Mouse (Mus musculus) megakaryocyte, embryonic 14.5 days (primary cell): ENCODE results near the gene Sort1.

Experiments
- FLI1 ChIP-seq: IDR thresholded peaks from 2 replicates; pipeline ENCODE4 v1.6.1; 2012; ENCODE audit warnings: low read length, inconsistent platforms, mixed read lengths
- GATA1 ChIP-seq: IDR thresholded peaks from 3 replicates; pipeline ENCODE4 v1.6.1; 2012; ENCODE audit warnings: mixed read lengths, low read length, inconsistent platforms, borderline replicate concordance

- no peak for TF ChIP-seq GATA1
- no peak for TF ChIP-seq FLI1
Observed at GRCm38 (mm10) chr3:108297050-108297419, 13.2 kb downstream of the Sort1 start.
